Mouse (Mus musculus) cortical plate, adult 2 months (tissue): ENCODE data around the gene Acot5.

Experiments
- CTCF ChIP-seq: fragments of 200-500 bp; IDR thresholded peaks from 2 replicates; pipeline ENCODE4 v1.5.1; 2011; ENCODE audit warnings: mild to moderate bottlenecking, control low read depth, low read length; ENCODE audit not compliant: insufficient read depth; ENCODE audit errors: extremely low read depth
- POLR2A ChIP-seq: fragments of 200-500 bp; IDR thresholded peaks from 2 replicates; pipeline ENCODE4 v1.6.1; 2011; ENCODE audit warnings: mild to moderate bottlenecking, low read length, control low read depth; ENCODE audit not compliant: insufficient read depth; ENCODE audit errors: extremely low read depth

GRCm38 (mm10) chr12:84064621-84065020, 4.5 kb upstream of the Acot5 start:
- no peak for TF ChIP-seq POLR2A
- no peak for TF ChIP-seq CTCF
